Mouse (Mus musculus): ENCODE results near the gene Sec24a. TPM values are rescaled to one million over a fixed set of nuclear protein-coding genes. Genes with fewer than 3 reads are reported as not detected.

The Sec24a gene
- polyA plus RNA-seq, 1 experiment from 2014 or later = 16.4 TPM

Other genes starting within 250 kb of the Sec24a start
- gene Phykpl, start 178.9 kb downstream of the Sec24a start, polyA plus RNA-seq (2016; fragmentation: Nextera tagmentation; extraction: Ambion mirVana) = 14.0 and 16.0 TPM in 2 replicates
- 723 and 728 TPM in 2 replicates for gene Hnrnpab, start 156.8 kb downstream of the Sec24a start, polyA plus RNA-seq (2016; fragmentation: Nextera tagmentation; extraction: Ambion mirVana)
- gene Nhp2, start 143.9 kb downstream of the Sec24a start, polyA plus RNA-seq (2016; fragmentation: Nextera tagmentation; extraction: Ambion mirVana) = 101 and 103 TPM in 2 replicates
- 50.9 and 53.9 TPM in 2 replicates for gene Rmnd5b, start 127.7 kb downstream of the Sec24a start, polyA plus RNA-seq (2016; fragmentation: Nextera tagmentation; extraction: Ambion mirVana)
- 12.4 and 14.9 TPM in 2 replicates for gene N4bp3, start 112.8 kb downstream of the Sec24a start, polyA plus RNA-seq (2016; fragmentation: Nextera tagmentation; extraction: Ambion mirVana)
- 0.87 and 0.98 TPM in 2 replicates for gene D930048N14Rik, start 112.7 kb downstream of the Sec24a start, polyA plus RNA-seq (2016; fragmentation: Nextera tagmentation; extraction: Ambion mirVana)
- 105 and 109 TPM in 2 replicates for gene 0610009B22Rik, start 74.8 kb downstream of the Sec24a start, polyA plus RNA-seq (2016; fragmentation: Nextera tagmentation; extraction: Ambion mirVana)
- 125 and 126 TPM in 2 replicates for gene Sar1b, start 53 bp upstream of the Sec24a start, polyA plus RNA-seq (2016; fragmentation: Nextera tagmentation; extraction: Ambion mirVana)
- 0.83 and 1.0 TPM in 2 replicates for gene Jade2, start 94.0 kb upstream of the Sec24a start, polyA plus RNA-seq (2016; fragmentation: Nextera tagmentation; extraction: Ambion mirVana)
- gene Cdkn2aipnl, start 204.0 kb upstream of the Sec24a start, polyA plus RNA-seq (2016; fragmentation: Nextera tagmentation; extraction: Ambion mirVana) = 106 and 107 TPM in 2 replicates
- gene Ube2b, start 237.1 kb upstream of the Sec24a start, polyA plus RNA-seq (2016; fragmentation: Nextera tagmentation; extraction: Ambion mirVana) = 228 and 245 TPM in 2 replicates
- gene Cdkl3, start 240.6 kb upstream of the Sec24a start, polyA plus RNA-seq (2016; fragmentation: Nextera tagmentation; extraction: Ambion mirVana) = 17.4 and 17.5 TPM in 2 replicates

Data from hindbrain, embryonic 12.5 days (tissue).